16 mouse cellular contexts compared by ENCODE assay signal in genomic region chr1:127793459-127793858, GRCm38 (mm10).
"Had no signal": no experiment of that assay in that cellular context is flagged by ENCODE, and none has a peak within 500 bp of the region (broad histone marks: within the 10 kb centered on the region; RNA-seq: fewer than 3 reads in every experiment).

No protein-coding gene starts in this region.

- H3K4me1 ChIP-seq: midbrain, embryonic 13.5 days; midbrain, embryonic 15.5 days; neural tube, embryonic 12.5 days; stomach, embryonic 15.5 days had no signal

- H3K27ac ChIP-seq: liver, embryonic 14.5 days; macrophage; midbrain, embryonic 13.5 days; midbrain, embryonic 15.5 days; neural tube, embryonic 12.5 days; stomach, embryonic 15.5 days; stomach, postnatal 0 days had no signal

- H3K27me3 ChIP-seq: megakaryocyte, embryonic 14.5 days; midbrain, embryonic 13.5 days; midbrain, embryonic 15.5 days; neural tube, embryonic 12.5 days; stomach, embryonic 15.5 days had no signal

- DNase-seq: lung, embryonic 14.5 days; lung, postnatal 14 days; lung, postnatal 36 days; right cerebral cortex, postnatal 14 days; thymus, adult 2 months; thymus, postnatal 25 days; thymus, postnatal 4 days had no signal

- H3K9me3 ChIP-seq: megakaryocyte, embryonic 14.5 days; midbrain, embryonic 13.5 days; midbrain, embryonic 15.5 days; neural tube, embryonic 12.5 days; stomach, embryonic 15.5 days had no signal

- H3K4me3 ChIP-seq: megakaryocyte, embryonic 14.5 days; midbrain, embryonic 13.5 days; midbrain, embryonic 15.5 days; neural tube, embryonic 12.5 days; stomach, embryonic 15.5 days had no signal

- H3K36me3 ChIP-seq: stomach, embryonic 15.5 days had no signal

- H3K4me2 ChIP-seq: lung, embryonic 14.5 days; midbrain, embryonic 11.5 days; midbrain, embryonic 13.5 days; midbrain, embryonic 15.5 days; neural tube, embryonic 12.5 days; stomach, embryonic 15.5 days had no signal

- ATAC-seq: midbrain, embryonic 13.5 days; midbrain, embryonic 15.5 days had no signal

- H3K9ac ChIP-seq: liver, embryonic 14.5 days; lung, embryonic 14.5 days; midbrain, embryonic 13.5 days; midbrain, embryonic 15.5 days; neural tube, embryonic 12.5 days; stomach, embryonic 15.5 days had no signal
